Mouse (Mus musculus) right cerebral cortex, adult 18-20 months (tissue): ENCODE results near the gene Sqor.

ENCODE experiments used
- DNase-seq: peaks from one replicate; pipeline ENCODE4 v3.0.0; 2022; ENCODE audit warnings: mixed read lengths

Sqor gene

DNA sequence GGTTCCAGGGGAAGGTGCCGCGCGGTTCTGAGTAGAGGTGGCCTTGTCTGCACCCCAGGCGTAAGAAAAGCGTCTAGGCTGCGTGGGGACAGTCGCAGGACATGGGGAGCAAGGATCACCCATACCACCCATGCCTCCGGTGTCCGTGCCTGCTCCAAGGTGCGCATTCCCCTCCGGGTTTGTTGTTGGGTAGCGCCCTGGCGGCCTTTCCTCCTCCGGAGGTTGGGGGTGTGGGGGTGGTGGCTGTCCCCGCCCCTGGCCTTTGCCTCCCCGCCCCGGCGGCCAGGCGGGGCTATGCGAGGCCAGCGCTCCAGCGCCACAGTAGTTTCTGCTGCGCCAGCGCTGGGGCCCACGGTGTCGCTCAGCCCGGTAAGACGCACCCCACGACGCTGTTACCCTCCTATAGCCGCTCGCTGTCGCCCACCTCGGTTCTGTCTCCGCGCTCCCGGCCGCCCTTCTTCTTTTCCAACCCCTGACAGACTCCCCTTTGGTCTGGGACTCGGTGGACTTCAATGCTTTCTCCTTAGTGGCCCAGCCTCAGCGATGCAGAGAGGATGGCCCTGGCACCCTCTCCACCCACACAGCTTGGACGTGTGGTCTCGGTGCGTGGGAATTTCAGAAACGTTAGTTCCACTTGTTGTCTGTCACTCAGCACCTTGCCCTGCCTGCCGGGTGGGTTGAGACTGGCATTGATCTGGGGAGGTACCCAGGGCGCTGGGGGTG, at the start of gene Sqor:
Sqor (plus strand) TSS at position 167 of the 723 bp plus-strand sequence.
- peak; percentile 7 for DNase-seq

DNA sequence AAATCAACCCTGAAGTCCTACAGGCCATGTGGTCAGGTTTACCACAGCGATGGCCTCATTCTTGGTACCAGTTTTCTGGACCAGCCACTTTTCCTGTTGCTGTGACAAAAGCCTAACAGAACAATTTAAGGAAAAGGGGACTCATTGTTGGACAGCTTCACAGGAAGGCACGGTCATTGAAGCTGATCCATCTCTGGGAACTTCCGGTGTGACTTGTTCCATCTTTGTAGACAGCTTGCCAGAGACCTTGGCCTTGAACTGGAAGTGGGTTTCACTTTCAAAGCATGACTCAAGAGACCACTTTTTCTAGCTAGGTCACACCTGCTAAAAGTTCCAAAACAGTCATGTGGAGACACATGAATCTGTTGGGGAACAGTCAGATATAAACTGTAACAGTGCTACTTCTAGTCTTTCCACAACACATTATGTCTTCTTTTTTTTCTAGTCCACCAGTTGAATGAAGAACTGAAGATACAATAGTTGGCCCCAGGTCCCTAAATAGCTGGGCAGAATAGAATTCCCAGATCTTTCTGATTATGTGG, 48.7 kb upstream of the Sqor start:
- DNase-seq, result no peak

DNA sequence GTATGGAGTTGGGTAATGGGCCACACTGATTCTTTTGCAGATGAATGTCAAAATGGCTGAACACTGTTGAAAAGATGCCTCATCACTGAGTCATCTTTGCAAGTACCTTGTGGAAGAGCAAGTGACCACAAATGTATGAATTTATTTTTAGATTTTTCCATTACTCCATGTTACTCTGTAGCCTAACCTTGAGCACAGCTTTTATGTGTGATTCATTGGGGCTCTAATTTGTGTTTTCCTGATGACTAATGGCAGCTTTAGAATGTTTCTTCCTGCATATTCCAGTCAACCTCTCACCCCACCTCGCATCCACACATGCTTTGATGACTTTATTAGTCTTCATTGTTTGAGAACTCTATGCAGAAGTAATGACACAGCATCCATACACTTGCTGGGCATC, 45.8 kb upstream of the Sqor start:
- DNase-seq, result no peak

DNA sequence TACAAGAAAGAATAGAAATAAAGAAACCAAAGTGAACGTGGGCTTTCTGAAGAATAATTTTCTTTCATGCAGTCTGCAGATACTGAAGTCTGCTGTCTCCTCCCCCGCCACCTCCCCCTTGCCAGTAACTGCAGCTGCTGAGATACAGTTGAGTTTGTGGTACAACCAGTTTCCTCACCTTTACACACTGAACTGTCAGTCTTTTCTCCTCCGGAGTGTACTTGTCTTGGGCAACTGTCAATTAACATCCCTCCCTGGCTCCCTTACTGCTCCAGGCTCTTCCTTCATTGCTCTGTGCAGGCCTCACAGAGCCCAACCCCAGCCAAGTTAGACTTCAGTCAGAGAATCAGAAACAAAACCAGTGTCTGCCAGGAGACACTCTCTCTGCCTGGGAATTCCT, 44.5 kb upstream of the Sqor start:
- no peak for DNase-seq

DNA sequence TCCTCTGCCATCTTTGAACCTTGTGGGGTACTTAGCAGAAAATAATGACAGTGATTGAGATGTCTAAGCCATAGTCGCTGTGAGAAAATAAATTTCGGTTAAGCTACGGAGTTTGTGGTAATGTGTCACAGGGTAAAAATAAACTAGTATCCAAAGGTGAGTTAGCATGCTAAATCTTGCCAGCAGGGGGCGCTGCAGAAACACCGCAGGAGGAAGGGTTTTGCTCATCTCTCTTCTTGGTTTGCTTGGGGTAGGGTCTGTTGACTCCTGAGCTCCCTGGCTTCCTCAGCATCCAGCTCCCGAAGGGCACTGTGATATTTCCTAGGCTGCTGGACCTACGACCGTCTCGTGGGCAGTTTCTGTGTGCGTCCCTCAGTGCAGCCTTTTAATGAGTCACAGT, 39.4 kb upstream of the Sqor start:
- no peak for DNase-seq

DNA sequence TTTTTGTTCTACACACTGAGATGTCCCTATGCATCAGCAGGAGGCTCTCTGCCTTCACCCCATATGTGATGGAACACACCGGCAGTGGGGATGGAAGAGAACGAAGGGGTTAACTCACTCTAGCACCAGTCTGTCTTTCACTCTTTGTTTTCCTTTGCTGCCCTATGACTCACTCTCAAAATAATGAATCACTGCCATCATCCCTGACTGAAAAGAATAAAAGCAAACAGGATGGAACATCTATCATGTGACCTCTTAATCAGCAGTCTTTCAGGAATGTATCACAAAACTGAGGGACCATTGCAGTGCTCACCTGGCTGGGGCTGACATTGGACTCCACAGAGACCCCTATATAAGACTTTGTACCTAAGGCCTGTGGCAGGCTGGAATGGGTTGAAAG, 33.6 kb upstream of the Sqor start:
- DNase-seq, result no peak

DNA sequence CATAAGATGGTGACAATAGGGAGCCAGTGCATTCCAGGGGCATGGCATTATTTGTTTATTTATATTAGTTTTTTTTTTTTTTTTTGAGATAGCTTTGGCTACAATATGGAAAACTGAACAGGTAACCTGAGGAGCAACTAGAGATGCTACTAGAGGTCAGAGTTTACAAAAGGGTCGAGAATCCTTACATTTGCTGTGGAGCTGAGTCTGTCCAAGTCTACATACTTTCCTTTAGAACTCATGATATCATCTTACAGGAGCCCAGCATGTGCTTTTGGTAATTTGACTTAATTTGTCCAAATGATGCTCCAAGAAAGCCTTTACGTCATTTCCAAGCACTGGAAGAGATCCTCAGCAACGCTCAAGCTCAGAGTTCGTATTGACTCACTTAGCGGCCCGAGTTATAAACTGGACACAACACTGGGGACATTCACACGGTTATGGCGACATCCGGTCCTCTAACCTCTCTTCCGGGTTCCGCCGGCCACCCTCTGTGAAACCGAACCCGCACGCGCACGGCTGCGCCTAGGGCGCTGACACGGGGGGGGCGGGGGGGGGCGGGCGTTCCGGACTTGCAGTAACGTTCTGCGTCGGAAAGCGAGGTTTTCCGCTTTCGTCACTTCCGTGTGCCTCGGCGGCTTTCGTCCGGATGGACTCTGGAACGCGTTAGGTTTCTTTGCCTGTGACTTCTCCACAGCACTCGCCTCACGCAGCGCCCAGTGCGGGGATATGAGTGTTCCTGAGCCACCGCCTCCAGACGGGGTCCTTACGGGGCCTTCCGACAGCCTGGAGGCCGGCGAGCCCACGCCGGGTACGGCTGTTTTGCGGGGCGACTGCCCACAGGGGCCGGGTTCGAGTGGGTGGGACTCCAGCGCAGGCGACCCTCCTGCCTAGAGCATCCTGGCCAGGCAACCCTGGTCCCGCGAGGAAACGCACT, 26.9 kb upstream of the Sqor start, which contains the start of gene Bloc1s6:
Bloc1s6 (plus strand) TSS at position 610 of the 937 bp plus-strand sequence.
- peak; percentile 93 for DNase-seq

DNA sequence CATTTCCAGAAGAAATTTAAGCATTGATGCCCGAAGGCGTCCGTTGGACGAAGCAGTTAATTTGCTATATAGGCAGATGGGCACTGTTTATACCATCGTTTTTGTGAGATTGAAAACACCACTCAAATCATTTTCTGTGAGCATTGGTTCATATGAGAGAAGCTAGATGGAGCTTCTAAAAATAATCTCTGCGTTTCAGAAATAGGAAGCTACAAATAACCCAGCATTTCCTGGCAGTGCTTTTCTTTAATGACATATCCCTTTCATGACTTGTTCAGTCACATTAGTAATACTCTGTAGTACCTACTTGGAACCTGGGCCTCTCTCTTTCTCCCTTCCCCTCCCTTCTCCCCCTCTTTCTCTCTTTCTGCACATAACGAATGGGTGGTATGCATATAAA, 26.0 kb upstream of the Sqor start:
- no peak for DNase-seq

DNA sequence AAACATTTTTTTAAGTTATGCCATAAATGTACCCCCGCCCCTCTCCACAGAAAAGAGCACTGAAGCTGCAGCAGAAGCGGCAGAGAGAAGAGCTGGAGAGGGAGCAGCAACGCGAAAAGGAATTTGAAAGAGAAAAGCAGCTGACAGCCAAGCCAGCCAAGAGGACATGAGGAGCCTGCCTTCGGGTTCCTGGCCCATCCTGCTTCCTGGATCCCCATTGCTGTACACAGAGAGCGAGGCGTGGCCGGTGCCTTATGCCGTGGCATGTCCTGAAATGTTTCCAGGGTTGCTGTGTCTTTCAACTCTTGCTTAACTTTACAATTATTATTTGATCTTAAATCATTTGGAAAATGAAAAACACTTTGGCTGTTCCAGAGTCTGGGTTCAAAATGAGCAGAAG, 18.6 kb upstream of the Sqor start:
- no peak for DNase-seq

DNA sequence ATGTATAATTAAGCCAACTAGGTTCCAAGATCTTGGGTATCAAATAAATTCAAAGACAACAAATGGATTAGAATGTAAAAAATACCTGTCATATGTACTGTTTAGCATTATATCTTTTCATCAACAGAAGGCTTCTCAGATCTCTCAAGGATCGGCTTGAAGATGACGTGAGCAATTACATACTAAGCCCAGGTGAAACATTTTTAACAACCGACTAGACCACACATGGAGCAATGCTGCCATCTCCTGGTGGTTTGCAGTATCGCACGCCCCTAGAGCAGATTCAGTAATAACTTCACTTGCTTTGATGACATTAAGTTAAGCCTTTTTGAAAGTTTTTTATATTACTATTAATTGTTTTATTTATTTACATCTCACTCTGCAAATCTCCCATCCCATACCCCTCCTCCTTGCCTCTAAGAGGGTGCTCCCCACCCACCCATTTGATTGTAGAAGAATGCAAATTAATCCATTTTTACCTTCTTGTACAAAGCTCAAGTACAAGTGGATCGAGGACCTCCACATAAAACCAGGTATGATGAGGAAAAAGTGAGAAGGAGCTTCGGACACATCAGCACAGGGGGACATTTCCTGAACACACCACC, 11.2 kb upstream of the Sqor start:
- DNase-seq, result peak; percentile 49

DNA sequence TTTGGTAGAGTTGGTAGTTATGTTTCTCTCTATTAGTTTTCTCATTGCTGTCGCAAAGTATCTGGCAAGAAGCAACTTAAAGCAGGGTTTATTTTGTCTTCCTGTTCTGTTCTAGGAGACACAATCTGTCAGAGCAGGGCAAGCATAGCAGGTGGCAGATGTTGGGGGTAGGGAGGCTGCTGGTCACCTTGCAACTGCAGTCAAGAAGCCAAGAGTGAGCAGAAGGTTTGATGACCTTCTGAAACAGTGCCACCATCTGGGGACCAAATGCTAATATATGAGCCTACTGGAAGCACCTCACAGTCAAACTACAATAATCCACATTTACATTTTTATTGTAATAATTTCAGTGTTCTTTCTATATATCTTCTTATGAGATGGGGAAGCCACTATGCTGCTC, 5.2 kb upstream of the Sqor start:
- no peak for DNase-seq

DNA sequence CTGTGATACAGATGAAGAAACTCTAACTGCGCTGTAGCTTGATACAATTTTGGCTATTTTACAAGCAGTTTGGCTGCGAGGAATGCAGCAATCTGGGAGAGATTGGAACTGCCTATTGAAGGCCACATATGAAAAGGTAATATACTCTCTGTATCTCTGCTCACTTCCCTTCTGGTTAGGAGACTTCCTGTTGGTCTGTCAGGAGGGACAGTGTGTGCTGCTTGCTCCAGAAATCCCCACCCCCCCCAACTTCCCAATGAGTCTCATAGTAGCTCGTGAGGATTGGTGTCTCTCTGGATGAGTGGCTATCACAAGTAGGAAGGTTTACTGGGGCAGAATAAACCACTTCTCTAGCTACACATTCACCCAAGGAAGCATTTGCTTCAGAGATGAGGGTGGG, 2.0 kb upstream of the Sqor start:
- DNase-seq, result no peak

DNA sequence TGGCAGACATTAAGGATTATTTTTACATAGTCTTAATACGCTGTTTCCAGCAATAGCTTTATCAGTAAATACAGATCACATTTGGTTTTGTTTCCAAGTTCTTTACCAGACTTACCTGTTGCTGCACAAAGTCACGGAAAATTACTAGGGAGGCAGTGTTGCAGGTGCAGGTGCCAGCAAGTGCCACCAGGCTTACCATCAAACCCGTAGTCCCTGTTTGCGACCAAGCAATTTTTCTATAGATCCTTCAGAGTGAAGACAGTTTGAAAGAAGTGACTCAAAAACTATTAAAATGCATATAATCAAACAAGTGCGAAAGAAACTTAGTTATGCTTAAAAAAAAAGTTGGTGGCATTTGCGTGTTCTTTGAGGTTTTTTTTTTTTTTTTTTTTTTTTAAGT, 511 bp upstream of the Sqor start:
- DNase-seq, result no peak

DNA sequence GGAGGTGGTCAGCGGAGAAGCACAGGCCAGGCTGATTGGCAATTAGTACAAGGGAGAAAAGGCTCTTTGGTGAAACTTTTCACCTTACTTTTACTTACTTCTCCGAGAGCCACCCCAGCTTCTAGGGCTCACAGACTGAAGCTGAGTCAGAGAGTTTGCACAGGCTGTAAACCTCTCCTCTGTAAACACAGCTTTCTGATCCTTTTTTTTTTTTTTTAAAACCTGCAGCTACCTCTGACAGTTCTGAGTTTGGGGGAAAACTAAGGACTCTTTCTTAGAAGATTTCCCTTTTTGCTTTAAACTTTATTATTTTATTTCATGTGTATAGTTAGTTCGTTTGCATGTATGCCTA, 733 bp downstream of the Sqor start:
- DNase-seq, result no peak

DNA sequence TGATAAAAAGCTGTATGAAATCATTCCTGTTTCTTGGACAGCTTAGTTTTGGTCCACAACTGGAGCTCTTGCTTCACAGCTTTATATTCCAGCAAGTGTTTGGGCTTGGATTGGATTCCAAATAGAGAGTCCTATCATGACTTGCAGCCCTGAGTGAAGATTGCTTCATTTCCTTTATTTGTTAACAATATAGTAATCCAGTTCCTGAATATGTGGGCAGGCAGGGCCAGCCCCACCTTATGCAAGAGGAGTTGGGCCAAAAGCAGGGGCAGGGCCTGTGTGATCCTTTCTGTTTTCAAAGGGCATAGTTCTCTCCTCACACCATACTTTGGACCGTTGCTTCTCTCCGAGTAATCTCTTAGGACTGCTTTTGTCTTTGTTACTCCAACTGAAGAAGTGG, 6.0 kb downstream of the Sqor start:
- no peak for DNase-seq

DNA sequence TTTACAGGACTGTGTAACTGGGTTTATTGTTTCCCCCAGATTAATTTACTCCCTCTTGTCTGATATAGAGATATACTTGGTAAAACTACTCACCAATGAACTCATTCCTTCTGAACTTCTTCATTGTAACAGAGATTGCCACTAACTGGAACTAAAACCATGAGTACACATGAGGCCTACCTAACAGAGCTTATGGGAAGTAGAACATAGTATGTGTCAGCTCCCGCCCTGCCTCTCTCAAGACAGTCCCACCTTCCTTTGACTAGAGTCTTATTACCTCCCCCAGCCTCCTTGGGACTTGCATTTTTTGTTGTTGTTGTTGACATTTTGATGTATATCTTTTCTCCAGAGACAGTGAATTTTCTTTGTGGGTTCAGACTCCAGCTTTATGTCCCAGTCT, 7.9 kb downstream of the Sqor start:
- no peak for DNase-seq

DNA sequence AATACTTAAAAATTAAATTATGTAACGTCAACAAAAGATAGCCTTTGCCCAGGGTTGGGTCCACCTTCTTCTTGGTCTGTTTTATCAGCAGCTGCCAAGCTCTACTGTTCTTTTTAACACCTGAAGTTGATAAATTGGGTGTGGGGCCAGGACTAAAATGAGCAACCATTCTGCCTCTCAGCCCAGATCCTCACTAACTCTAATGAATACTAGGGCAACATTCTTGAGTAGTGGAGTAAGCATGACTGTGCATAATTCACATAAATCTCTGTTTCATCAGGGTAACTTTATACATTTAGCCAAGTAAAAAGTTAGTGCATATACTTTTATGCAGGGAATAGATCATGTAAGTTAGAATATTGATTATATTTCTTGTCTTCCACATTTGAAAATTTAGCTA, 10.5 kb downstream of the Sqor start:
- no peak for DNase-seq

DNA sequence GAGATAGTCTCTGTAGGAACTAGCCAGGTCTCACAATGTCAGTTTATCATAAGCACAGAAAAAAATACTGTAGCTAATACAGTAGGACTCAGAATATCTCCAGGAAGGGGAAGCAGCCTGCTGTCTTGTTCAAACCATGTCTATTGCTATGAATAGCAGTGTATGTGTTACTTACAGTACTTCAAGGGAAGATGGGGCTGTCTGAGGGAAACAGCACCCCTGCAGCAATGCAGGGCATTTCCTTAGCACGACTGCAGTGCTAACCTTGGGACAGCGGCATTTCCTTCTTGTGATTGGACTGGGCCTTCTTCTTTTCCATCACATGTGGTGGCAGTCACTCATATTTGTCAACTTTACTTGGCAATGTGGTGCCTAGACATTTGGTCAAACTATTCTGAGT, 11.8 kb downstream of the Sqor start:
- DNase-seq, result no peak

DNA sequence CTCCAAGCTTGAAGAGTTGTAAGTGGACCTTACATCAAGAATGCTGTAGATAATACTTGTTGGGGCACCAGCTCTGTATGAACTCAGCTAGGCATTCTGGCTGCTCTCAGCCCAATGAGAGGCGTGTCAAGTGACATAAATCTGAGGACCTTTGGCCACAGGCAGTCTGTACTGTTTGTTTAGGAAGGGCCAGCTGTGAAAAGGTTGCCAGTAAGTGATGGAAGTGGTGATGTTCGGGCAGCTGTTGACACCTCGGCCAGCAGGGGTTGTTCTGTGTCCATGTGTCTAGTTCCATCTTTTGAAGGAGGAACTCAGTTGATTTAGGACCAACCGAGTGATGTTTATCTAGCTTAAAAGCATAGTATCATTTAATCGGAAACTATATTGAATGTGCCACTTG, 14.9 kb downstream of the Sqor start:
- no peak for DNase-seq

DNA sequence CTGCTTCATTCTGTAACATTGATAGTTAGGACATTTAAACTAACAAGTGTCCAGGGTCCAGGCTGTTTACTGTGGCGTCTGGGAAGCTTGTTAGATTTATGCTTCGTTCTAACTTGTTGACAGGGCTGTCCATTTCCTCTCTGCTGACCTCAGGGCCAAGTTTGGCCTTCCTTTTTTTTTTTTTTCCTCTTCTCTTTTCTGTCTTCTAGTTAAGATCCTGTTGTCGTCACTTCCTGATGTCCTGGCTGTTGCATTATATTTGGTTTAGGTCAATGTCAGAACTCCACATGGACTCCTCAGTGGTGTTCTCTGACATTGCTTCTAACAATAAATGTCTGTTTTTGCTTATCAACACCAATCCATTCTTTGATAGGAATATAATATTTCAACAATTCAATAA, 15.4 kb downstream of the Sqor start:
- no peak for DNase-seq

DNA sequence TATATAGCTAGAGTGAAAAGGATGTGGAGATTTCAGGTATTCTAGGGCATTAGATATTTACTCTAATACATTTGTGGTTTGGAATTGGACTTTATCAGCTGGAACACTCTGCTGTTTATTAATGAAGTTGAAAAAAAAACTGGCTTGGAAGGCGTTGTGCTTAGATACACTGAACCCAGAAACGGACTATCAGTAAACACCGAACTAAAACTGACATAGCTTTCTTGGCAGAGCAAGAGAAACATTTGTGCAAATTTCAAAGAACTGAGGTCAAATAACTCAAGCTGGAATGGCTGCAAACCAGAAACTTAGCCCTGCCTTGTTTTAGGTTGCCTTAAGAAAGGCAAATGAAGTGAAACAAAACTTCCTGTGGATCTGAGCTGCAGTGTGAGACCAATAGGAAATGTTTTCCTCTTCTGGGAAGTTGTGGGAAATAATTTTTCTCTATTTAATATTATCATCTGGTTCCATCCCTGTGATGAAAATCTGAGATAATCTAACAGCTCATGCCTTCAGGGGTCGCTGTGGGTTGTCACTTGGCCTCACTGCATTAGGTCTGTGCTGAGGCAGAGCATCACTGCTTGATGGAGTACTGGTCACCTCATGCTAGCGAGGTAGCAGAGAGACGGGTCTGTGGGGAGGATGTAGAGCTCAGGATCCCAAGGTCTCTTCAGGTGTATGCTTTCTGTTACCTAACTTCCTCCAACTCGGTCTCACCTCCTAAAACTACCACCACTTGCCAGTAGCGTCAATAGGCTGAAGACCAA, 16.7 kb downstream of the Sqor start:
- DNase-seq, result no peak

DNA sequence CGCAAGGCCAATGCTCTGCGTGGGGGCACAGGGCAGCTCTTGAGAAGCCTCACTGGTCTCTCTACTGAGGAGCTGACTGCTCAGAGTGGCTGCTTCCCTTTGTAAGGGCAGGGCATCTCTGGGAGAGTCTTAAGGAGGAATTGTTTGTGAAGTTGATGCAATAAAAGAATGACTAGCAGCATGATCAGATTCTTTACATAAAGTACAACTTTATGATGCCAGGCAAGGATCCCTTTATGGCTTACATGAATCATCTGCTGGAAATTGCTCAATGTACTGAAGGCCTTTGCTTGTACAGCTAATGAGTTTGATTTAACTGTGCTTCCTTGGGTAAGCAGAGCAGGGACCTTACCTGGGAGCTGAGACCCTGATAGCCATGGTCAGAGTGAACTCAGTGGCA, 18.7 kb downstream of the Sqor start:
- DNase-seq, result no peak

DNA sequence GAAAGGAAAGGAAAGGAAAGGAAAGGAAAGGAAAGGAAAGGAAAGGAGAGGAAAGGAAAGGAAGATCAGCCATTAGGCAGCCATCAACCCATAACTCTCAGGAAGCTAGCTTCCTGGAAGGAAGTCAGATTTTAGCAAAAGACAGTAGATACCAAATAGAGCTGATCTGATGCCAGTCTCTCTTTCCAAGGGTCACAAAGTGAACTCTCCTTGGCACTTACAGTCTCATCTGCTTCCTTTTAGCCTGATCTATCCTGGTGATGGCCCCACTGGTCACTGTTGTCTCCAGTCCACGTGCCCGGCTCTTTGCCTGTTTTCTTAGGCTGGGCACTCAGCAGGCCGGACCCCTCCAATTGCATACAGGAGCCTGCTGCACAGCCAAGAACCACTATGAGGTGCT, 19.7 kb downstream of the Sqor start:
- no peak for DNase-seq
